Mouse (Mus musculus): ENCODE data around the gene Nckap5l.

DNA sequence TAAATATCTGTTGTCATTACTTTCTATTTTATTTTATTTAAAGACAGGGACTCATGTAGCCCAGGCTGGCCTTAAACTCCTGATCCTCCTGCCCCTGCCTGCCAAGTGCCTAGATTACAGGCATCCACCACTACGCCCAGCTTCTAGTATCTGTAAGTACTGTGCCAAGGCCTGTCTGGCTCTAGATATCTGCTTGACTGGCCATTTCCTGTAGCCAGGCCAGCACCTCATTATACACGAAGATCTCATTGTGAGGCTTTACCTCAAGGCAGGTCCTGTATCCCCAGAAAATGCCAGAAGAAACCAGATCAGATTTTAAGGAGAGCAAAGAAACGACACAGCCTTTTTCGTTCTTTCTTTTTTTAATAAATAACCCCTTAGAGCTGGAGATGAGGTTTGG, 12.2 kb upstream of the Nckap5l start:
- TF ChIP-seq ZNF384 (IDR thresholded peaks at IDR 0.05; ENCODE audit: low read depth, low read length) (no peak), MAFK (IDR thresholded peaks at IDR 0.05; ENCODE audit: insufficient read depth, low read depth, low read length) (no peak), CHD2 (IDR thresholded peaks at IDR 0.05; ENCODE audit: low read depth, low read length) (no peak), HCFC1 (IDR thresholded peaks at IDR 0.05; ENCODE audit: borderline replicate concordance, insufficient read depth, low read length) (no peak), ZC3H11A (IDR thresholded peaks at IDR 0.05; ENCODE audit: borderline replicate concordance, low read depth, low read length) (no peak)

All from ES-E14 (cell line).